Mouse (Mus musculus) adrenal gland (tissue): Measurements from ENCODE around the gene Cnot8.
"Not testable (repeated sequence)": the region's sequence is repeated elsewhere in the genome, so short reads cannot be mapped to it uniquely, and the experiment has no call there.

Experiments
- intact Hi-C: fragments of 180-260 bp; cut with DNase I; formaldehyde crosslinking; loops from one replicate; pipeline ENCODE4 v1.15.1; 2025
- long read RNA-seq, 2 experiments: library from polyadenylated mRNA; unstranded; transcript quantifications; one replicate each; pipeline ENCODE4 v2.0.0; 2020; ENCODE audit warnings: borderline replicate concordance in 1 of 2; ENCODE audit not compliant: insufficient replicate concordance in 1 of 2

The Cnot8 gene
- long read RNA-seq, experiment 1, transcript Cnot8-202 (7 exons, 2,099 nt), result minor isoform, 9 of 72 reads
- long read RNA-seq, experiment 1, transcript Cnot8-201 (7 exons, 2,035 nt), result major isoform, 47 of 72 reads
- long read RNA-seq, experiment 1, partial matches to known transcripts, result 10 of 72 reads
- long read RNA-seq, experiment 1, other reads (novel, unspliced or antisense), result 6 of 72 reads
- long read RNA-seq, experiment 2, transcript Cnot8-201 (7 exons, 2,035 nt), result major isoform, 45 of 62 reads
- long read RNA-seq, experiment 2, partial matches to known transcripts, result 7 of 62 reads
- long read RNA-seq, experiment 2, other reads (novel, unspliced or antisense), result 7 of 62 reads

GRCm38 (mm10) chr11:58103697-58104306 lies at the start of gene Cnot8:
Gene Cnot8, plus strand, starts transcription at chr11:58104153.
- intact Hi-C loops, result loop anchor here (5.0 kb wide), 1 partner anchor 63 kb away; the partner anchor contains the start of gene Gemin5

DNA sequence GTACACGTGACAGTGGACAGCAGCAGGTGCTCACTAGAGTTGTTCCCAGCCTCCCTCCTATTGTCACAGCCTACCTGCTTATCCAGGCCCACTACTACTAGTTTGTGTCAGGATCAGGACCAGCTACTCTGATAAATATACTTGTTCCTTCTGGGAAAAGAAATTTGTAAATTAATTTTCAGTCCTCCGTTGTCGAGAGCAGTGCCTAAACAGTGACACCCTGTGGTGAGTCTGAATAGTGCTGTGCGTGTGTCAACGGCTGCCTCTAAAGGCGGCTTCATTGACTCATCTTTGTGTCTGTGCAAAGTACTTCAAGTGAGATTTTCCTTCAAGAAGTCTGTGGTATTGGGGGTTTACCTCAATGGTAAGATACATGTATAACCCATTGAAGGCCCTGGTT lies 46.5 kb upstream of the Cnot8 start:
- intact Hi-C loops, result loop anchor here (2.0 to 5.0 kb wide), 2 partner anchors 40 to 107 kb away; no protein-coding TSS in a partner anchor

- intact Hi-C loops, result loop anchor here (5.0 kb wide), 1 partner anchor 42 kb away; no protein-coding TSS in a partner anchor
Measured at GRCm38 (mm10) chr11:58059752-58060151, 44.2 kb upstream of the Cnot8 start.

- intact Hi-C loops, result not testable (repeated sequence)
Measured at GRCm38 (mm10) chr11:58061218-58061617, 42.7 kb upstream of the Cnot8 start.

DNA sequence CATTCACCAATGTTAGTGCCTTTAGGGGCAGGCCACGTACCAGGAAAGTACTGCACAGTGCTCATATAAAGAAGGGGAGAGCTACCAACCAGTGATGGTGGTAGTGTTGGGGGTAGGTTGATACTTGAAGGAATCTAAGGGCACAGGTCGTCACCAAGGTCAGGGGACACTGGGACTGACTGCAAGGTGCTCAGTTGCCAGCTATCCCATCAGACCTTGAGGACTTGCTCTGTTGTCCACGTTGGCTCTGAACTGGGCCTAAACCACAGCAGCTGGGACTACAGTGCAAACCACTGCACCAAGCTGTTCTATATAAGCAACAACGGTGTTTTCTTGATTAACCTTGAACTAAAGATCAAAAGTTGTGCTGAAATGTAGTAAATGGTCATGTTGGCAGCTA lies 41.4 kb upstream of the Cnot8 start:
- intact Hi-C loops, result no loop called here

DNA sequence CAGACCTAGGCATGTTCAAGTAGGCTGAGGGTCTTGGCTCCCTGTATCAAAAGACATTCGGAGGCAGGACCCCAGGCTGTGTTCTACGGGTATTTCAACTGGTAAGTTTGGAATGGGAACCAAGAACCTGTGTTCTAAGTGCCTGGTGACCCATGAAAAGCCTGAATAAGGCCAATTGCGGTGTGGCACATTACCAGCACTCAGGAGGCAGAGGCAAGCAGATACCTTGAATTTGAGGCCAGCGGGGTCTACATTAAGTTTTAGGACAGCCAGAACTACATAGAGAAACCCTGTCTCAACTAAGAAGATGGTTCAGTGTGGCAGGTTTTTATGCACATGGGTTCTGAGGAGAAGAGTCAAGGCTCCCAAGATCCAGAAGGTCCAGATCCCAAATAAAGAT lies 38.9 kb upstream of the Cnot8 start:
- intact Hi-C loops, result no loop called here

- intact Hi-C loops, result no loop called here
Measured at GRCm38 (mm10) chr11:58072978-58073377, 31.0 kb upstream of the Cnot8 start.

DNA sequence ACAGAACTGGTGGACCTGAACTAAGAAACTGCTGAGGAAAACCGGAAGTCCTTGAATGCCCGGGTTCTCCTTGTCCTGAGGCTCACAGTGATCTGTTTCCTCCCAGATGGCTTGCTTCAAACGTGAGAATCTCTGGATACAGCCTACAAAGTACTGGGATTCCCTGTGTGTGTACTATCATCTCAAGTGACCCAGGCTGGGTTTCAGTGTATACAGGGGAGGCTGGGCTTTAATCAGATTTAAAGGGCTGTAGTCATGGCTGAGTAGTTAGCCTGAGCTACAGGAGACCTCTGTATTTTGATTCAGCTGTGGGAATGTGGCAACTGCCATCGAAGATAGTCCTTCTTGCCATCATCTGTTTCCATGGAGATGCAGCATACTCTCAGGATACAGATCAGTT lies 26.7 kb upstream of the Cnot8 start:
- intact Hi-C loops, result no loop called here

DNA sequence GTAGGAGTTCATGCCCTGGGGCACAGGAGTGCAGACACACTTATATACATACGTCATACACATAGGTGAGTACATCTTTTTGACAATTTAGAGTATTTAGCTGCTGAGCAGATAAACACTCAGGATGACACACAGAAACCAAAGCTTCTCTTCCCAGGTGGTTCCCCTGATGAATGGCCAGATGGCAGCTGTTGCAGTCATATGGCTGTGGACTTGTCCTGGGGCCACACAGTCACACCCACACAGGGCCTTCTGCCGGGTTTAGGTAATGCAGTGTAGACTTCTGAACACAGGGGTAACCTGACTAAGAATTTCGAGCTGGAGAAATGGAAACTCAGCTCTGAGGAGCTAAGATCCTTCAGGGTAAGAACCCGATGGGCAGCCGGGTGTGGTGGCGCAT lies 22.2 kb upstream of the Cnot8 start:
- intact Hi-C loops, result no loop called here

- intact Hi-C loops, result no loop called here
Measured at GRCm38 (mm10) chr11:58092541-58092940, 11.4 kb upstream of the Cnot8 start.

DNA sequence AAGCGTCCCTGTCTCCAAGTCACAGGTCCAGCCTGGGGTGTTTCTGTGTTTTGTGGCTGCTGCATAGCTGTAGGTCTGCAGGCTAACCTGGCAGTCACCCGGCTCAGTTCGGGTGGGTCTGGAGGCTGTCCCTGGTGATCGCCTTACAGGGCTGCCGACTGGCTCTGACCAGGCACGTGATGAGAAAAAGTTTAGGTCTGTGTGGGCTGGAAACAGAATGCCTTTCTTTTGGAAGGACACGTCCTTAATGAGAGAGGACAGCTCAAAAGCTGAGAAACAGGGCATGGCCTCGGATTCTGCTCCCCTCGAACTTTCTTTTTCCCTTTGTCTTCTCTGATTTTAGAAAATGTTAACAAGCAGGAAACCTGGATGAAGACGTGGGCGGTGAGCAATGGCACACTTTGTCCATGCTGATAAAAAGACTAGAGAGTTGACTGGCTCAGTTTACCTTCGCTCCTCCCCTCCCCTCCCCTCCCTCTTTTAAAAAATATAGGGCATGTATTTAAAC lies 10.9 kb upstream of the Cnot8 start, which contains the start of gene Gm12248:
Gm12248 (minus strand) TSS at position 114 of the 508 bp plus-strand sequence.
- intact Hi-C loops, result no loop called here

GRCm38 (mm10) chr11:58094766-58095165 lies 9.2 kb upstream of the Cnot8 start:
- intact Hi-C loops, result no loop called here

- intact Hi-C loops, result no loop called here
Measured at GRCm38 (mm10) chr11:58095561-58095960, 8.4 kb upstream of the Cnot8 start.

GRCm38 (mm10) chr11:58096160-58096559 lies 7.8 kb upstream of the Cnot8 start:
- intact Hi-C loops, result no loop called here

DNA sequence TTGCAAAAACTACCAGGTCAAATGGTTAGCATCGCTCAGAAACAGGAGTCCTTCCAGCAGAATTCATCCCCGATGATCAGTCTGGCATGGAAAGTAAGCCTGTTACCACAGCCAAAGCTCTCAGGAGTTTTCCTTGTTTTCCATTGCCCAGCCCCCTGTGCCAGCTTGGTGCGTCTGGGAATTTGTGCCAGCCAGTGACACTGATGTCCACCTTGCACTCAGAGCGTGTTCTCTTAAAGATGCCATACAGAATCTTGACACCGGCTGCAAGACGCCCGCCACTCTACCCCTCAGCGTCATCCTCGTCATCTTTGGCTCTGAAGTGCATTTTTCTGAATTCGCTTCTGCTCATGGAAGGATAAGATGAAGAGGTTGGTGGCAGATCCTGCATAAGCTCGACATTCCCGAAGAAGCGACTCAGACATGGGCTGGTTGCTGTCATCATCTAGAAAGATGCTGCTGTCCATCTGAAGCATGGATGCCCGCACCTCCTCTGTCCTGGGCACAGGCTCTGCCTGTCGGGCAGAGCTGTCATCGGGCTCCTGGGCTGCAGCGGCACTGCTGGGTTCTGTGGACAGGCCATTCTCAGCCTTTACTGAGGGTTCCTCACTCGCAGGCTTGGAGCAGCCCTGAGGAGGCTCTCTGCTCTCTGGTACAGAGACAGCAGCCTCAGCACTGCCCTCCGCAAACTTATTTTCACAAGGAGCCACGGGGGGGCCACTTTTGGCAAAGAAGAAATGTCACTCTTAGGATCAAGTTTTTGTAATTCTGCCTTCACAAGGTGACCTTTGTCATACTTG lies 6.9 kb upstream of the Cnot8 start:
- intact Hi-C loops, result no loop called here

DNA sequence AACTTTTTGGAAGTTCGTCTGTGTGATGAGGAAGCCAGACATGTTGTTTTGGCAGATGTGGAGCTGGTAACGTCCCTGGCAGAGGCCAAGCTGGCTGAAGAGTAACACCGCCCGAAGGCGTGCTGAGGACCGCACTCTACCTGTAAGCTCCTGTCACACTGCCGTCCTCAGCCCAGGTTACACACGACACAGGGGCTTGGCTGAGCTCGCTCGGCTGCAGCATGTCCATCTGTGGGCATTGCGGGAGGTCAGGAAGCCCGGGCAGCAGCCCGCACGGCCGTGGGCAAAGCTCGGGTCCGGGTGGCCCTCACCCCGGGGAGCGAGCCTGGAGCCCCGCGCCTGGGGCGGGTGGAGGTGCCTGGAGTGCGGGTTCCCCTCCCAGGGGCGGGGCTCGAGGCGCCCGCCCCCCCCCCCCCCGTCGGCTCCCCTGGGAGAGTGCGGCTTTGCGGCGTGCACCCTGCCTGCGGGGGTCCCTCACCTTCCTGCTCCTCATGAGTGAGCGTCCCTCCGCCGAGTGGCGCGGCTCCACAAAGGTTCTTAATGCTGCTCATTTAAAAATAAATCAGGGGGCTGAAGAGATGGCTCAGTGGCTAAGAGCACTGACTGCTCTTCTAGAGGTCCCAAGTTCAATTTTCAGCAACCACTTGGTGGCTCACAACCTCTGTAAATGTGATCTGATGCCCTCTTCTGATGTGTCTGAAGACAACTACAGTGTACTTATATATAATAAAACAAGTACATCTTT lies 6.2 kb upstream of the Cnot8 start:
- intact Hi-C loops, result no loop called here

GRCm38 (mm10) chr11:58098366-58098720 lies 5.6 kb upstream of the Cnot8 start:
- intact Hi-C loops, result not testable (repeated sequence)

GRCm38 (mm10) chr11:58100006-58100405 lies 3.9 kb upstream of the Cnot8 start:
- intact Hi-C loops, result loop anchor here (5.0 kb wide), 1 partner anchor 67 kb away; the partner anchor contains the start of gene Gemin5

GRCm38 (mm10) chr11:58101194-58101720 lies 2.7 kb upstream of the Cnot8 start:
- intact Hi-C loops, result loop anchor here (5.0 kb wide), 1 partner anchor 66 kb away; the partner anchor contains the start of gene Gemin5

- intact Hi-C loops, result loop anchor here (5.0 kb wide), 1 partner anchor 65 kb away; the partner anchor contains the start of gene Gemin5
Measured at GRCm38 (mm10) chr11:58102146-58102545, 1.8 kb upstream of the Cnot8 start.
